In the genomic region with DNA sequence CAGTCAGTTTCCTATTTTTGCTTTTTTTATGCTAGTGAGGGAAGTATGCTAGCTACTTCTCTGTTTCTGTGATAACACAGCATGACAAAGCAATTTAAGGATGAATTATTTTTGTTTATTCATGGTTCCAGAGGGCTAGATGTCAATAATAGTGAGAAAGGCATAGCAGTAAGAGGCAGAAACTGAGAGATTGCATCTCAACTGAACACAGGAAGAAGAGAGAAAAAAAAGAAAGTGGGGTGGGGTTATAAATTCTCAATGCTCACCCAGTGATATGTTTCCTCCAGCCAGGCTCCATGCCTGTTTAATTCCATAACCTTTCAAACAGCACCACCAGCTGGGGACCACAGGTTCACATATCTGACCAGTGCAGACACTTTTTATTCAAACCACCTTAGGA, we compare ENCODE assay signal across 8 mouse cellular contexts. TPM values are rescaled to one million over a fixed set of nuclear protein-coding genes. Genes with fewer than 3 reads are reported as not detected.
DNase-seq lines count a peak whose midpoint lies in the region; ATAC-seq lines count a peak whose summit lies in the region.
"Had no signal": no experiment of that assay in that cellular context is flagged by ENCODE, and none has a peak within 500 bp of the region (broad histone marks: within the 10 kb centered on the region; RNA-seq: fewer than 3 reads in every experiment).

No protein-coding gene starts in this region.

- H3K4me2 ChIP-seq in midbrain, embryonic 15.5 days = no peak overlapping the region
- H3K4me2 ChIP-seq: neural tube, embryonic 13.5 days had no signal

- no peaks in the 10 kb centered on the region for H3K36me3 ChIP-seq in embryonic facial prominence, embryonic 10.5 days (replicated peaks)
- H3K36me3 ChIP-seq in midbrain, embryonic 15.5 days (replicated peaks) = no peaks in the 10 kb centered on the region
- H3K36me3 ChIP-seq: neural tube, embryonic 13.5 days had no signal

- H3K9ac ChIP-seq in midbrain, embryonic 15.5 days = no peak overlapping the region
- H3K9ac ChIP-seq: neural tube, embryonic 13.5 days had no signal

- H3K4me1 ChIP-seq in embryonic facial prominence, embryonic 10.5 days = no peaks in the 10 kb centered on the region
- no peaks in the 10 kb centered on the region for H3K4me1 ChIP-seq in midbrain, embryonic 15.5 days
- H3K4me1 ChIP-seq: neural tube, embryonic 13.5 days had no signal

- H3K9me3 ChIP-seq in embryonic facial prominence, embryonic 10.5 days = no peaks in the 10 kb centered on the region
- no peaks in the 10 kb centered on the region for H3K9me3 ChIP-seq in midbrain, embryonic 15.5 days
- H3K9me3 ChIP-seq: neural tube, embryonic 13.5 days had no signal

- H3K27ac ChIP-seq in embryonic facial prominence, embryonic 10.5 days (replicated peaks) = no peak overlapping the region
- H3K27ac ChIP-seq in midbrain, embryonic 15.5 days = no peak overlapping the region
- H3K27ac ChIP-seq: neural tube, embryonic 13.5 days had no signal

- DNase-seq in left cerebral cortex, adult 11 months (ENCODE audit: low spot score) = peak; percentile 2
- no peak for DNase-seq in left cerebral cortex, adult 8-10 months (ENCODE audit: low spot score in 2 of 2)
- DNase-seq in c-Kit-negative CD71-positive TER-119-positive erythroid progenitor cells, embryonic 14.5 days (ENCODE audit: low read depth, low spot score) = peak; percentile 67
- peak; percentile 34 for DNase-seq in embryonic facial prominence, embryonic 10.5 days (ENCODE audit: low spot score)
- DNase-seq in layer of hippocampus, postnatal 14 days (ENCODE audit: low spot score in 2 of 2) = peak; percentile 9 to 43
- no peak for DNase-seq in yolk sac, embryonic 10.5 days (ENCODE audit: low spot score)

- no peaks in the 10 kb centered on the region for H3K27me3 ChIP-seq in embryonic facial prominence, embryonic 10.5 days (replicated peaks; ENCODE audit: low read depth, poor library complexity, severe bottlenecking)
- no peaks in the 10 kb centered on the region for H3K27me3 ChIP-seq in midbrain, embryonic 15.5 days (replicated peaks)
- H3K27me3 ChIP-seq: neural tube, embryonic 13.5 days had no signal

- peak; percentile 67; the same call in 1 of the 2 replicates for ATAC-seq in midbrain, embryonic 15.5 days (replicated peaks)

- H3K4me3 ChIP-seq in embryonic facial prominence, embryonic 10.5 days = no peak overlapping the region
- H3K4me3 ChIP-seq in midbrain, embryonic 15.5 days = no peak overlapping the region
- H3K4me3 ChIP-seq: neural tube, embryonic 13.5 days had no signal

RNA-seq across cellular contexts. Expression of a gene that starts 6.6 kb away (rescaled TPM):
- not detected for total RNA-seq in left cerebral cortex, adult 8-10 months (2022)
- polyA plus RNA-seq in embryonic facial prominence, embryonic 10.5 days (2016; fragmentation: Nextera tagmentation; extraction: Ambion mirVana) = 5.3 and 5.5 TPM in 2 replicates
- total RNA-seq in layer of hippocampus, postnatal 14 days (2021) = under 1 TPM; 0.36 to 0.44 TPM
- 1.9 and 2.0 TPM in 2 replicates for polyA plus RNA-seq in midbrain, embryonic 15.5 days (2015; fragmentation: Nextera tagmentation; extraction: Ambion mirVana)

Comparison
In these comparisons a context has a peak if more than half of its experiments do, and no peak if none do; other contexts are left out.
1. DNase-seq: peak in left cerebral cortex, adult 11 months (single experiment), c-Kit-negative CD71-positive TER-119-positive erythroid progenitor cells, embryonic 14.5 days (single experiment), embryonic facial prominence, embryonic 10.5 days (single experiment) and layer of hippocampus, postnatal 14 days (2 of 2); none in left cerebral cortex, adult 8-10 months (0 of 2) and yolk sac, embryonic 10.5 days (single experiment).